Mouse (Mus musculus): ENCODE data around the gene B3glct. TPM values are rescaled to one million over a fixed set of nuclear protein-coding genes. Genes with fewer than 3 reads are reported as not detected.

B3glct gene
- total RNA-seq, 2 experiments from 2014 or later: 27.3 to 28.9 TPM

- no peak for DNase-seq
Observed at GRCm38 (mm10) chr5:149663417-149663816, 14.6 kb upstream of the B3glct start.

- DNase-seq: no peak
Observed at GRCm38 (mm10) chr5:149677196-149677595, 834 bp upstream of the B3glct start.

- DNase-seq: peak in 1 of 2 experiments; percentile 17
Observed at GRCm38 (mm10) chr5:149678990-149679348, 939 bp downstream of the B3glct start.

- DNase-seq: peak; percentile 34 to 56
Observed at GRCm38 (mm10) chr5:149679362-149679761, 1.3 kb downstream of the B3glct start.

- no peak for DNase-seq
Observed at GRCm38 (mm10) chr5:149679886-149680285, 1.9 kb downstream of the B3glct start.

- peak; percentile 28 to 37 for DNase-seq
Observed at GRCm38 (mm10) chr5:149680946-149681345, 2.9 kb downstream of the B3glct start.

GRCm38 (mm10) chr5:149689860-149690259, 11.8 kb downstream of the B3glct start:
- no peak for DNase-seq

GRCm38 (mm10) chr5:149692548-149692947, 14.5 kb downstream of the B3glct start:
- DNase-seq: no peak

- no peak for DNase-seq
Observed at GRCm38 (mm10) chr5:149693200-149693599, 15.2 kb downstream of the B3glct start.

GRCm38 (mm10) chr5:149693968-149694367, 15.9 kb downstream of the B3glct start:
- DNase-seq: no peak

GRCm38 (mm10) chr5:149695077-149695750, 17.2 kb downstream of the B3glct start:
- DNase-seq: no peak

GRCm38 (mm10) chr5:149702770-149703169, 24.7 kb downstream of the B3glct start:
- DNase-seq: no peak

GRCm38 (mm10) chr5:149711545-149711944, 33.5 kb downstream of the B3glct start:
- DNase-seq: no peak

GRCm38 (mm10) chr5:149713170-149713774, 35.2 kb downstream of the B3glct start:
- DNase-seq: peak; percentile 64 to 66

- no peak for DNase-seq
Observed at GRCm38 (mm10) chr5:149713834-149714233, 35.8 kb downstream of the B3glct start.

GRCm38 (mm10) chr5:149715571-149716328, 37.7 kb downstream of the B3glct start:
- DNase-seq: peak; percentile 34 to 50

GRCm38 (mm10) chr5:149716329-149716690, 38.3 kb downstream of the B3glct start:
- DNase-seq: no peak

GRCm38 (mm10) chr5:149731776-149732175, 53.7 kb downstream of the B3glct start:
- DNase-seq: peak; percentile 49 to 56

GRCm38 (mm10) chr5:149737210-149737609, 59.2 kb downstream of the B3glct start:
- no peak for DNase-seq

- no peak for DNase-seq
Observed at GRCm38 (mm10) chr5:149740145-149740544, 62.1 kb downstream of the B3glct start.

- DNase-seq: no peak
Observed at GRCm38 (mm10) chr5:149740703-149741102, 62.7 kb downstream of the B3glct start.

- no peak for DNase-seq
Observed at GRCm38 (mm10) chr5:149742286-149742685, 64.3 kb downstream of the B3glct start.

GRCm38 (mm10) chr5:149745079-149745478, 67.0 kb downstream of the B3glct start:
- peak in 1 of 2 experiments; percentile 19 for DNase-seq

Measured in adrenal gland, postnatal 36 days (tissue).